Mouse (Mus musculus) embryonic facial prominence, embryonic 11.5 days (tissue): ENCODE data around the gene Pex1. TPM values are rescaled to one million over a fixed set of nuclear protein-coding genes. Genes with fewer than 3 reads are reported as not detected.
"Not testable (repeated sequence)": the region's sequence is repeated elsewhere in the genome, so short reads cannot be mapped to it uniquely, and the experiment has no call there.

Experiments
- ATAC-seq: fragments of 200-750 bp; cut with Nextera tagmentation; replicated peaks from 2 replicates; pipeline ENCODE4 v1.8.0; 2017; ENCODE audit warnings: low read depth; ENCODE audit not compliant: insufficient number of reproducible peaks, low FRiP score, low TSS enrichment
- DNase-seq: peaks from one replicate; pipeline ENCODE4 v3.0.0-alpha.2; 2015; ENCODE audit warnings: low spot score
- H3K27ac ChIP-seq: fragments of 300-500 bp; sonication (generic); replicated peaks from 2 replicates; pipeline ENCODE4 v1.5.1; 2014; ENCODE audit warnings: mild to moderate bottlenecking, low read depth, low read length, control low read depth
- H3K27me3 ChIP-seq: fragments of 300-500 bp; sonication (generic); 2 replicates; pipeline ENCODE4 v1.6.1; 2014; ENCODE audit warnings: mild to moderate bottlenecking, low read length, moderate library complexity, mixed read lengths; ENCODE audit not compliant: control insufficient read depth, insufficient read depth
- H3K36me3 ChIP-seq: fragments of 300-500 bp; sonication (generic); replicated peaks from 2 replicates; pipeline ENCODE4 v1.6.1; 2014; ENCODE audit warnings: low read depth, mild to moderate bottlenecking, low read length, moderate library complexity, mixed read lengths; ENCODE audit not compliant: control insufficient read depth, insufficient read depth
- H3K4me1 ChIP-seq: fragments of 300-500 bp; sonication (generic); 2 replicates; pipeline ENCODE4 v1.6.1; 2014; ENCODE audit warnings: low read length, mixed read lengths; ENCODE audit not compliant: control insufficient read depth, insufficient read depth
- H3K4me2 ChIP-seq: fragments of 300-500 bp; sonication (generic); 2 replicates; pipeline ENCODE4 v1.6.1; 2014; ENCODE audit warnings: low read depth, mild to moderate bottlenecking, control low read depth, low read length, moderate library complexity
- H3K4me3 ChIP-seq: fragments of 300-500 bp; sonication (generic); 2 replicates; pipeline ENCODE4 v1.5.1; 2014; ENCODE audit warnings: low read depth, low read length, control low read depth
- H3K9ac ChIP-seq: fragments of 300-500 bp; sonication (generic); replicated peaks from 2 replicates; pipeline ENCODE4 v1.6.1; 2014; ENCODE audit warnings: mild to moderate bottlenecking, control low read depth, low read length
- H3K9me3 ChIP-seq: fragments of 300-500 bp; sonication (generic); replicated peaks from 2 replicates; pipeline ENCODE4 v1.6.1; 2016; ENCODE audit warnings: mild to moderate bottlenecking, low read length, inconsistent platforms, mixed read lengths; ENCODE audit not compliant: control insufficient read depth
- WGBS: fragments of 180-500 bp; shearing (Covaris S2); extraction: QIAGEN DNeasy Blood & Tissue Kit; methylation state at CpG from one replicate; pipeline ENCODE4 v1.1.7; 2014; 5-methylcytosine and 5-hydroxymethylcytosine counted together
- polyA plus RNA-seq: library from polyadenylated mRNA; unstranded; fragments of >200 nt; fragmentation: Nextera tagmentation; extraction: Ambion mirVana; gene quantifications from 2 replicates; pipeline ENCODE4 v1.2.1, GENCODE M21; 2014

The Pex1 gene
- polyA plus RNA-seq, 1 experiment from 2014 or later: 13.4 TPM

DNA sequence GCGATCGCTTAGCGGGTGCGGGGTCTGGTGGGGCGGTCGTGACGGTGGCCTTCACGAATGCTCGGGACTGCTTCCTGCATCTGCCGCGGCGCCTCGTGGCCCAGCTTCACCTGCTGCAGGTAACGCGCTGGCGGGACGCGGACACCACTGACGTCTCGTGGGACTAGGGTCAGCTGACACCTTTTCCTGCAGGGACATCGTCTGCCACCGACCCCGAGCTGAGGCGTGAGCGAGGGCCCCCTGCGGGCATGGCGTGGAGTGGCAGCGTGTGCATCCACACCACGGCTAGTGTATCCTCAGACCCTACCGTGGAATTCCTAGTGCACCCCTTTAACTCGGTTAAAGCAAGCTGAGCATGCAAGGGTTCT is 517 bp downstream of the Pex1 start, which contains the start of gene Rbm48:
Rbm48 (minus strand) TSS at position 187 of the 368 bp plus-strand sequence.
- DNase-seq (peak; percentile 82), ATAC-seq (peak; percentile 85)
- H3K9ac ChIP-seq: peak within 1 kb of the TSS; percentile 74
- H3K4me2 ChIP-seq: peak within 1 kb of the TSS; percentile 72
- H3K9me3 ChIP-seq: no peaks in the 10 kb centered on the region
- H3K27ac ChIP-seq: no peak within 1 kb of the TSS
- H3K4me1 ChIP-seq: no peaks in the 10 kb centered on the region
- no peaks in the 10 kb centered on the region for H3K36me3 ChIP-seq
- WGBS: under 1% methylated on average over 29 of the region's 31 CpGs
- peak within 1 kb of the TSS; percentile 56 for H3K4me3 ChIP-seq
- no peaks in the 10 kb centered on the region for H3K27me3 ChIP-seq

DNA sequence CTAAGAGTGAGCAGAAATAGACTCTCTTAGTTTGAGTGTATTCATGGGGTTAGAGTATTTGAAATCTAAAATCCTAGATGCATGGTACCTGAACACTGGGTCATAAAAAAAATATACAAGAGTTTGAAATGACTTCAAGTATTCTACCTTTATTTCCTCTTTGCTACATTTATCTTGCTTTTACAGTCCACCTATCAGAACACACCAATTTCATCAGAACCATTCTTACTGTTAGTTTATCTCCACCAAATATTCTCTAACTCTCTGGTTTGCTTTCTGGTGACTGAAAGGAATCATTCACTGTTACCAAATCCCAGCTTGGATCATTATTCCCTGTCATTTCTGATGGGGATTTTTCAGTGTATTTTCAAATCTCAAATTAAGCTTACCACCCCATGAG is 1.3 kb downstream of the Pex1 start:
- Histone ChIP-seq H3K4me2 (peak overlapping the region; percentile 71; the same call in 1 of the 2 replicates), H3K4me3 (peak overlapping the region; percentile 56; the same call in 1 of the 2 replicates)
- DNase-seq: no peak

DNA sequence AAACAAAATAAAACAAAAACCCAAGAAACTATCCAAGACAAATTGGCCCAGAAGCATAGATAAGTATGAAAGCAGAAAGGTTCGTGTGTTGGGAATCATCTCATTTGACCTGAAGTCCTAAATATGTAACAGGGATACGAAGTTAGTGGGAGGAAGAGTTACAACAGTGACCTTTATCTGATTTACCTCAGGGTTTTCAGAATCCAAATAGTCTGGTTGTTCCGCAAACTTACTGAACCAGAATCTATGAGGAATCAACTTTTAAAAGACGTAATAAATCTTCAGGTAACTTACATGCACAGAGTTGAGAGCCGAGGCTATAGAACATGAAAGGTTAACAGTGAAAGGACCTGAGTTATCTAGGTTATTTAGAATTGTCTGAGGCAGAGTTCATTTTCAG is 2.9 kb downstream of the Pex1 start:
- no peak overlapping the region for H3K27ac ChIP-seq
- H3K27me3 ChIP-seq: no peaks in the 10 kb centered on the region
- WGBS: 92% methylated on average over 5 of the region's 5 CpGs
- H3K9me3 ChIP-seq: no peaks in the 10 kb centered on the region
- ATAC-seq: no peak
- H3K4me1 ChIP-seq: no peaks in the 10 kb centered on the region
- DNase-seq: no peak
- H3K4me3 ChIP-seq: no peak overlapping the region
- H3K36me3 ChIP-seq: no peaks in the 10 kb centered on the region
- H3K9ac ChIP-seq: no peak overlapping the region
- H3K4me2 ChIP-seq: no peak overlapping the region

More for the DNA sequence above, 1.3 kb downstream of the Pex1 start:
- no peaks in the 10 kb centered on the region for H3K36me3 ChIP-seq
- H3K9me3 ChIP-seq: no peaks in the 10 kb centered on the region
- no peaks in the 10 kb centered on the region for H3K27me3 ChIP-seq
- H3K9ac ChIP-seq: no peak overlapping the region
- no peak overlapping the region for H3K27ac ChIP-seq
- ATAC-seq: no peak
- no peaks in the 10 kb centered on the region for H3K4me1 ChIP-seq

DNA sequence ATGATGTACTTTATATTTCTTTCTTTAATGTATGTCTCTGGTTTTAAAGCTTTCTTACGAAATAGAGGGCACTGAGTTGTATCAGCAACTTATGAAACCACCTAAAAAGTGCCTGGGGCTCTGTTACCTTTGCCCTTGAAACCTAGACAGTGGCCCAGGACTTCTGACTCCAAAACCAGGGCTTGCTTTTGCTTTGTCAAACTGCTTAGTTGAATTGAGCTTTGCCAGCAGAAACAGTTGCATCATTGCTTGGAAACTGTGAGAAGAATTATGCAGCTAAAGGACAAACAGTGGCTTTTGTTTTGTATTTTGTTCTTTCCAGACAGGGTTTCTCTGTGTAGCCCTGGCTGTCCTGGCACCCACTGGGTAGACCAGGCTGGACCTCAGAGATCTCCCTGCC is 4.4 kb downstream of the Pex1 start:
- Histone ChIP-seq H3K9me3 (no peaks in the 10 kb centered on the region), H3K36me3 (0 out of 2 replicates have a peak, but pooled peaks cover under 1% of the 10 kb centered on the region), H3K27me3 (no peaks in the 10 kb centered on the region), H3K9ac (no peak overlapping the region), H3K4me3 (no peak overlapping the region), H3K4me2 (no peak overlapping the region), H3K27ac (no peak overlapping the region), H3K4me1 (no peaks in the 10 kb centered on the region)
- DNase-seq (no peak), ATAC-seq (no peak)
- 85% methylated on average over 1 of the region's 1 CpGs for WGBS

DNA sequence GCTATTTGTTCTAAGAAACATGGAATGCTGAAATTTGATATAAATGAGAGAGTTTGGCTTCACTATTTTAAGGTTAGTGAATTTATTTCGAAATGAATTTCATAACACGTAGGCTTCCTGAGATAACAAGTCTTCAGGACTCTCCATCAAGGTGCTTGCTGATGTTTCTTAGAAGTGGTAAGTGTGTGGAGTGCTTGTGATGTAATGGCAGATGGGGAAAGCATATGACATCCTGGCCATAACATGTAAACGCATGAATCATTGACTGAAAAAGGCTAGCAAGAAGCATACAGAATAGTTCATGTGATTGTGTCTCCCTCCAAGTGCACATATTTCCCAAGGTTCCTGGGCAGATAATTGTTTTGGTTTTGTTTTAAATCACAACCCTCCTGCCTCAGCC is 4.9 kb downstream of the Pex1 start:
- DNase-seq: no peak
- H3K9ac ChIP-seq: no peak overlapping the region
- peaks cover 3% of the 10 kb centered on the region; the same call in 1 of the 2 replicates for H3K36me3 ChIP-seq
- H3K9me3 ChIP-seq: no peaks in the 10 kb centered on the region
- no peak overlapping the region for H3K4me2 ChIP-seq
- ATAC-seq: no peak
- H3K27me3 ChIP-seq: no peaks in the 10 kb centered on the region
- 87% methylated on average over 3 of the region's 3 CpGs for WGBS
- H3K4me1 ChIP-seq: no peaks in the 10 kb centered on the region
- H3K27ac ChIP-seq: no peak overlapping the region
- no peak overlapping the region for H3K4me3 ChIP-seq

DNA sequence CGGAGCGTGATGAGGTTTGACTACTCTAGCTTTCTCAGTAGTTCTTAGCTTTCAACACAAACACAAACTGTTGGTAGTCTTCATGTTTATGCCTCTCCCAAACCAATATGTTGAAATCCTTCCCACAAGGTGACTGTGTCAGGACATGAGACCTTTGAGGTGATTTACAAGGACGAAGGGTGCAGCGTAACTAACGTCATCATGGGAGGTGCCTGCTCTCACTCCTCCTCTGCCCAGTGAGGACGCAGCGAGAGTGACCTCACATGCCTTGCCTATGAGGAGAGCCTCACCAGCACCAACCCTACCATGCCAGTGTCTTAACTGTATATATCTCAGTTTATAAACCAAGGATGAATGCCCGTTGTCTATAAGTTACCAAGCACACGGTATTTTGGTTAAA is 11.2 kb downstream of the Pex1 start:
- Histone ChIP-seq H3K4me3 (no peak overlapping the region), H3K9ac (no peak overlapping the region), H3K36me3 (peaks cover 3% of the 10 kb centered on the region; the same call in 1 of the 2 replicates), H3K4me1 (no peaks in the 10 kb centered on the region), H3K9me3 (no peaks in the 10 kb centered on the region), H3K27me3 (no peaks in the 10 kb centered on the region), H3K27ac (no peak overlapping the region), H3K4me2 (no peak overlapping the region)
- ATAC-seq (no peak), DNase-seq (no peak)
- WGBS: 95% methylated on average over 9 of the region's 9 CpGs

DNA sequence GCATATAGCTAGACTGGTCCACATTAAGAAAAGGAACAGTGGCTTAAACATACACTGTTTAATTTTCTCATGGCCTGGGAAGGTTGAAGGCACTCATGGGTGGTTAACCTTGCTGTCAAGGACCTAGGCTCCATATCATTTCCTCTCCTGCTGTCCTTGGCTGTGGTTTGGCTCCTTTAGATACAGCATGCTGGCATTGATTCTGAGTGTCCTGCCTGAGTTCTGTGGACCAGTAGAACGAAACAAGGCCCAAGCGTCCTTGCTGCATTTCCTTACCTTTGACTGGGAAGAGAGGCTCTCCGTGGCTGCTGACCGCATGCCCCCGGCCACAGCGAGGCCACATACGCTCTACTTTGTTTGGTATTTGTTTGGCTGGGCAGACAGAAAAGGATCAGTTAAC is 13.4 kb downstream of the Pex1 start:
- no peak overlapping the region for H3K4me3 ChIP-seq
- no peak for ATAC-seq
- H3K4me1 ChIP-seq: no peaks in the 10 kb centered on the region
- H3K27me3 ChIP-seq: no peaks in the 10 kb centered on the region
- WGBS: 97% methylated on average over 7 of the region's 7 CpGs
- no peak for DNase-seq
- no peak overlapping the region for H3K9ac ChIP-seq
- H3K36me3 ChIP-seq: peaks cover 3% of the 10 kb centered on the region; the same call in 1 of the 2 replicates
- H3K27ac ChIP-seq: no peak overlapping the region
- no peaks in the 10 kb centered on the region for H3K9me3 ChIP-seq
- no peak overlapping the region for H3K4me2 ChIP-seq

DNA sequence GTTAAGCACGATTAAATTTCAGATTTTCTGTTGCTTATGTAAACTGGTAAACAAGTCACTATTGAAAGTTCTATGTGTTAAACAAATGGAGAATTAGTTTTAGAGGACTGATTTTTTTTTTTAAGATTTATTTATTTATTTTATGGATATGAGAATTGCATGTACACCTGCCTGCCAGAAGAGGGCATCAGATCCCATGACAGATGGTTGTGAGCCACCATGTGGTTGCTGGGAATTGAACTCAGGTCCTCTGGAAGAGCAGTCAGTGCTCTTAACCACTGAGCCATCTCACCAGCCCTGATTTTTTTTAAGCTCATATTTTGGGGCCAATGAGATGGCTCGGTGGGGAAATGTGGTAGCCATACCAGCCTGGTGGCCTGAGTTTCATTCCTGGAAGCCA is 16.0 kb downstream of the Pex1 start:
- H3K9ac ChIP-seq, DNase-seq, H3K27me3 ChIP-seq, H3K27ac ChIP-seq, H3K4me1 ChIP-seq, H3K4me2 ChIP-seq, H3K36me3 ChIP-seq, H3K4me3 ChIP-seq, ATAC-seq, H3K9me3 ChIP-seq: not testable (repeated sequence)
- 84% methylated on average over 2 of the region's 2 CpGs for WGBS
